Mouse (Mus musculus): ENCODE measurements at regions not wholly inside any gene's neighbourhood (a gene's known extent, or its start where the extent isn't known, plus 50 kb on each side); places are given as distances from the start of the nearest gene placed in this dataset.

- no peak for DNase-seq
These were observed 242.2 kb downstream of the 1500009L16Rik start for GRCm38 (mm10) chr10:83964838-83965237.

GRCm38 (mm10) chr10:83970501-83970900 lies 247.8 kb downstream of the 1500009L16Rik start:
- no peak for DNase-seq

GRCm38 (mm10) chr10:83974548-83974947 lies 251.9 kb downstream of the 1500009L16Rik start:
- no peak for DNase-seq

- no peak for DNase-seq
These were observed 253.9 kb downstream of the 1500009L16Rik start for GRCm38 (mm10) chr10:83976548-83976947.

GRCm38 (mm10) chr10:83979930-83980329 lies 257.3 kb downstream of the 1500009L16Rik start:
- no peak for DNase-seq

- no peak for DNase-seq
These were observed 262.2 kb downstream of the 1500009L16Rik start for GRCm38 (mm10) chr10:83984697-83985415.

- peak; percentile 44 for DNase-seq
These were observed 270.1 kb downstream of the 1500009L16Rik start for GRCm38 (mm10) chr10:83992577-83993305.

GRCm38 (mm10) chr10:83995026-83995600 lies 272.4 kb downstream of the 1500009L16Rik start:
- peak; percentile 27 for DNase-seq

GRCm38 (mm10) chr10:83995913-83996312 lies 273.2 kb downstream of the 1500009L16Rik start:
- DNase-seq: peak; percentile 29

- no peak for DNase-seq
These were observed 273.8 kb downstream of the 1500009L16Rik start for GRCm38 (mm10) chr10:83996489-83996888.

GRCm38 (mm10) chr10:84000436-84001208 lies 278.0 kb downstream of the 1500009L16Rik start:
- no peak for DNase-seq

- DNase-seq: no peak
These were observed 280.1 kb downstream of the 1500009L16Rik start for GRCm38 (mm10) chr10:84002744-84003143.

- DNase-seq: no peak
These were observed 281.0 kb downstream of the 1500009L16Rik start for GRCm38 (mm10) chr10:84003601-84004149.

- DNase-seq: no peak
These were observed 286.3 kb downstream of the 1500009L16Rik start for GRCm38 (mm10) chr10:84008923-84009322.

- DNase-seq: peak; percentile 87
These were observed 296.7 kb downstream of the 1500009L16Rik start for GRCm38 (mm10) chr10:84019381-84019780.

- peak; percentile 64 for DNase-seq
These were observed 297.5 kb downstream of the 1500009L16Rik start for GRCm38 (mm10) chr10:84020023-84020620.

GRCm38 (mm10) chr10:84021167-84022120 lies 298.8 kb downstream of the 1500009L16Rik start:
- peak; percentile 54 for DNase-seq

GRCm38 (mm10) chr10:84024294-84024693 lies 301.6 kb downstream of the 1500009L16Rik start:
- no peak for DNase-seq

GRCm38 (mm10) chr10:84024901-84025300 lies 302.2 kb downstream of the 1500009L16Rik start:
- no peak for DNase-seq

- DNase-seq: no peak
These were observed 304.1 kb downstream of the 1500009L16Rik start for GRCm38 (mm10) chr10:84026798-84027197.
